Mouse (Mus musculus) c-Kit-positive CD71-positive TER-119-negative erythroid progenitor cells, embryonic 14.5 days (primary cell): ENCODE measurements around the gene Bad.

ENCODE experiments used
- DNase-seq: peaks from one replicate; pipeline ENCODE4 v3.0.0-alpha.2; 2013; ENCODE audit warnings: low read depth

Gene Bad

GRCm38 (mm10) chr19:6968491-6969271 is 27.0 kb downstream of the Bad start:
- no peak for DNase-seq

GRCm38 (mm10) chr19:6969291-6969664 is 27.6 kb downstream of the Bad start:
- no peak for DNase-seq

GRCm38 (mm10) chr19:6969665-6970381 is 28.2 kb downstream of the Bad start:
- DNase-seq, result no peak

- DNase-seq, result no peak
Measured at GRCm38 (mm10) chr19:6970460-6971085, 28.9 kb downstream of the Bad start.

- DNase-seq, result no peak
Measured at GRCm38 (mm10) chr19:6971644-6972043, 30.0 kb downstream of the Bad start.

GRCm38 (mm10) chr19:6972247-6972917 is 30.7 kb downstream of the Bad start:
- DNase-seq, result no peak

GRCm38 (mm10) chr19:6973581-6974190 is 32.0 kb downstream of the Bad start:
- DNase-seq, result no peak

GRCm38 (mm10) chr19:6974211-6975205 is 32.8 kb downstream of the Bad start, which contains the start of gene Ppp1r14b:
Gene Ppp1r14b, plus strand, starts transcription at chr19:6974968.
- peak; percentile 91 for DNase-seq

- DNase-seq, result no peak
Measured at GRCm38 (mm10) chr19:6975537-6976521, 34.2 kb downstream of the Bad start, which contains the start of gene Plcb3. Gene Plcb3, minus strand, starts transcription at chr19:6976470.

GRCm38 (mm10) chr19:6977759-6978638 is 36.3 kb downstream of the Bad start:
- DNase-seq, result no peak

GRCm38 (mm10) chr19:6978639-6978974 is 36.9 kb downstream of the Bad start:
- DNase-seq, result no peak

- peak; percentile 80 for DNase-seq
Measured at GRCm38 (mm10) chr19:6979001-6979479, 37.4 kb downstream of the Bad start.

GRCm38 (mm10) chr19:6979486-6980380 is 38.1 kb downstream of the Bad start:
- DNase-seq, result peak; percentile 99

- DNase-seq, result peak; percentile 97
Measured at GRCm38 (mm10) chr19:6980381-6981093, 38.9 kb downstream of the Bad start, which contains the start of gene Fkbp2. Gene Fkbp2, minus strand, starts transcription at chr19:6980501.

GRCm38 (mm10) chr19:6981465-6981864 is 39.8 kb downstream of the Bad start:
- no peak for DNase-seq

- DNase-seq, result no peak
Measured at GRCm38 (mm10) chr19:6983621-6984020, 42.0 kb downstream of the Bad start.
